Mouse (Mus musculus): Measurements from ENCODE around the gene Arhgef10l.

DNA sequence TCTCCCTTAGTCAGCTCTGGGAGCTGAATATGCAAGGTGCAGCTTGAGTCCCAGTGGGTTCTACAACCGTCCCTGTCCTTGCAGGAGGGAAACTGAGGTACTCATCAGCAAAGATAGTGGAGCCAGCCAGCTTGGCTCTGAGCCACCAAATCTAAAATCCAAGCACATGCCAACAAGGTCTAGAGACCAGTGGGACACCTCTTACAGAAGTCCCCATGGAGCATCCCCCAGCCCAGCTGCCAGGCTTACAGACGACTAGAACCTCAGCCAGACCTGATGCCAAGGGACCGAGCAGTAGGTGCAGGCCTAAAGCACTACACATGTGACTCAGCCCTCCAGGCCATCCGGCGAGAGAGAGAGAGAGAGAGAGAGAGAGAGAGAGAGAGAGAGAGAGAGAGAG, 137.4 kb downstream of the Arhgef10l start:
- TF ChIP-seq CTCF (IDR thresholded peaks at IDR 0.05; ENCODE audit: low read depth, low read length) (no peak), POLR2A (IDR thresholded peaks at IDR 0.05; ENCODE audit: borderline replicate concordance, low read depth, low read length) (no peak)
